Mouse (Mus musculus): Measurements from ENCODE around the gene Arhgap19.
"Not testable (repeated sequence)": the region's sequence is repeated elsewhere in the genome, so short reads cannot be mapped to it uniquely, and the experiment has no call there.

The Arhgap19 gene

DNA sequence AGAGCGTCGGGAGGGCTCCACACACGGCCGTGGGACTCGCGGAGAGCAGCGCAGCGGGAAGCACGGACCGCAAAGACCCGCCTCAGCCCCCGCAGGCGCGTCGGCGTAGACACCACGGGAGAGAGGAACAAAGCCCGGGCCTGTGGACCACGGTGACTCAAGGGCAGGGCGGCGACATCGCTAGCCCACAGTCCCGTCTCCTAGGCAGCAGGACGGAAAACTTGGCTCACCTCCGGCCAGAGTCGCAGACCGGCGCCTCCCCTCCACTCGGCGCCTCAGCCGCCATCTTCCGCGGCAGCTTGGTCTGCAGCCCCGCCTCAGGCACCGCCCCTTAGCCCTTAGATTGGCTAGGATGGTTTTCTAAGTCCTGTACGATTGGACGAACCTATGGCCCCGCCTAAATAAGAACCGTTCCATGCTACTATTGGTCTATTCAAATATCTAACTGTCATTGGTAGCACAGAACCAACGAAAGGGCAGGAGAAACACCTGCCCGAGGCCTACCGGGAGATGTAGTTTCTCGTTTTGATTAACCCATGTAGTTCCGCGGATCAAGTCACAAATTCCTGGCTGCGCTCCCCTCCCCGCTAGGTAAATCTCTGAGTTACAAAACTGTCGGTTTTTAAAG, at the start of gene Arhgap19:
Gene Arhgap19 (minus strand): TSS at position 306 of the 628 bp plus-strand sequence.
- peak; percentile 88 to 95 for DNase-seq

DNA sequence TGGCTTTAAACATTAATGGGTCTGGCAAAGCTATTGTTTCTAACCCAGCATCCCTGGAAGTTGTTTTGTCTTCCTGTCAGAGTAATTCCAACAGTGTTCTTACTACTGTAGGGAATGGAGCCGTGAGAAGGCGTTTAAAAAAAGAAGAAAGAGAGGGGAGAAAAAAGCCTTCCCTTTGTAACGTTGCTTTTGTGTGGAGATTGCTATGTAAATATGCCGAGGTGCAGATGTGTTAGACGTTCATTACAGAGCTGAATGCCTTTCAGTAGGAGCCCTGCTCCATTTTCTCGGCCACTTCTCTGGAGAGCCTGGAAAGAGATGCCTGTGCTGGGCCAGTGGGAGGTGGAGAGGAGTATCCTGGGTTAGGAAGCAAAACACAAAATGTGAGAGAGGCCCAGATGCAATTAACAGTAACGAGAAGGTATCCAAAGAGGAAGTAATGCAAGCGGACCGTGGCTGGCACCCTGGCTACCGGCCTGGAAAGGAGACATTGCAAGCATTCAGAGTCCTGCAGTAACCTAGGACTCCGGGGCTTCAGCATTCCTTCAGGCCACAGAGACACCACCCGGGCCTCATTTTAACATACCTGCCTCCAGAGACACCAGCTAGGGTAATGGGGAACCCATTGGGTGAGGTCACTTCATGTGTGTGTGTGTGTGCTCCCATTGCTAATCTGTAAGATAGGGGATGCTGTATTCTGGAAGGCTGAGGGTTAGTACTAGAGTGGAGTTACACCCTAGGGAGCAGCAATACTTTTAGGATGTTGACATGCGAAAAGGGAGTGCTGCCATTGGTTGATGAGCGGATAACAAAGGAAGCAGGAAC, 49.1 kb upstream of the Arhgap19 start:
- no peak for DNase-seq

DNA sequence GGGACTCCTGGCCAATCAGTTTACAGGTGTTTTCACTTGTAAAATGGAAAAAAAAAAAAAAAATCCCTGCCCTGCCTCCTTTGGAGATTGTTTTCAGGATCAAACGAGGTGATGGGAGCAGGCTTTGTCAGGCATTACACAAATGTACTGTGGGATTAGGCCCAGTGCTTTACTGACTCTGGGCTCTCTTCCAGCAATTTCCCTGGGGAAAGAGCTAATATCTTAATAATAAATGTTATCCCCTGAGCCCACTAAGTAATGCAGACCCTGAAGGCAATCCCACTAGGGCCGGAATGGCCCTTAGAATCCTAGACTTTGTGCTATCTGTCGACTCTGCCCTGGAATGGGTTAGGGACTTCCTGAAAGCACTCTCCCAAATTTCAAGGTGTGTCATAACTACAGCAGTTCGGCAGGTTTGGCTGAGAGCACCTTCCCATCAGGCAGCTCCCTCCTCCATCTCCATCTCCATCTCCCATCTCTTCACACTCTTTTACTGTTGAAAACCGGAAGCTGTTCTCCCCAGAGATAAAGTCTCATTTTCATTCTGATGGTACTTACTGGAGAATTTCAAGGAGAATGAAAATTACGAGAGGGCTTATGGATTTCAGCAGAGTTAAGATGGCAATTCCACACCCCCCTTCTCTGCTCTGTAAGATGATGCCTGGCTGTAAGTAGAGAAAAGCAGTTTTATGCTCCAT, 48.3 kb upstream of the Arhgap19 start:
- DNase-seq, result no peak

DNA sequence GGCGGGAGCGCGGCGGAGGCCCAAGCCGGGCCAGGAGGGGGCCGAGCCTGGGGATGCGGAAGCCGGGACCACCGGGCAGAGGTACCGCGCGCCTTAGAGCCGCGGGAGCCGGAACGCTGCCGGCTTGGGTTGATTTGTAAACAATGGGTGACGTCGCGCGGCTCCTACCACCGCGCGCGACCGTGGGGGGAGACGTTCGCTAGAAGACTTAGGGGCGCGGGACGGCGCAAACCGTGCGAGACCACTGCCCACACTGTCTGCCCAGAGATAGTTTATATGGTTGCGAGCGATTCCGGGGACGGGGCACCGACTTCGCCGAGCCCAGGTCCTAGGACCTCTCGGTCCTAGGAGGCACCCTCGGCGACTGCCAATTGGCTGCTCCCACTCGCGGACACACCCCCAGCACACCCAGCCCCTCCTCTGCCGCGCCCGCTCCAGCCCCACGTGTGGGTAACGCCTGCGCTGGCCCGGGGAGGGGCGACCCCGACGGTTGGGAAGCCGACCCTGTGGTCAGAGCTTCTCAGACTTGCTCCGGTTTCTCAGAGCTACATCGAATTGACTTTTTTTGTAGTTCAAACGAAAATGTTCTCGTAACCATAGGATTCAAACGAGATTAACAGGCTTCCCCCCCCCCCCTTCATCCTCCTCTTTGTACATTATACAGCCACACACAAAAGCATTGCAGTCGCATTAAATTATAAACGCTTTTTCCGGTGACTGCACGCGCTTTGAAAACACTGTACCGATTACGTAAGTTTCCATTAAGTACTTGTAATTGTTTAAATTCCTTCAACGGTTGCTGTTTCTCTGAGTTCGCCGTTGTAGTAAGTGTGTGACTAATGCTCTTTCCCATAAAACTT, 46.4 kb upstream of the Arhgap19 start, which contains the start of gene Frat2:
Gene Frat2 (minus strand): TSS at position 141 of the 860 bp plus-strand sequence.
- peak; percentile 89 to 90 for DNase-seq

DNA sequence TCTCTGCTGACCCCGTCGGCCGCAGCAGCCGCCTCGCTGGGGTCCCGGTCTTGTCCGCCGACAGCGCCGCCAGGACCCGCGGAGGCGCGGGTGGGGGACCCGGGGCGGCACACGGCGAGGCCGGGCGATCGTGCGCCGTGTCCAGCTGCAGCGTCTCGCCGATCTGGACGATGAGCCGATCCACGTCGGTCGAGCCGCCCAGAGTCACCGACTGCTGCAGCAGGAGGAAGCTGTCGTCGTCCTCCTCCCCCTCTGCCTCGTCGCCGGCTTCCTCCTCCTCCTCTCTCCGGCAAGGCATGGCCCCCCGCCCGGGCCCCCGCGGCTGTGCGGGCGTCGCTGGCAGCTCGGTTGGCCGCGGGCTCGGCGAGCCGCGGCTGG, 45.8 kb upstream of the Arhgap19 start:
- DNase-seq, result not testable (repeated sequence)

DNA sequence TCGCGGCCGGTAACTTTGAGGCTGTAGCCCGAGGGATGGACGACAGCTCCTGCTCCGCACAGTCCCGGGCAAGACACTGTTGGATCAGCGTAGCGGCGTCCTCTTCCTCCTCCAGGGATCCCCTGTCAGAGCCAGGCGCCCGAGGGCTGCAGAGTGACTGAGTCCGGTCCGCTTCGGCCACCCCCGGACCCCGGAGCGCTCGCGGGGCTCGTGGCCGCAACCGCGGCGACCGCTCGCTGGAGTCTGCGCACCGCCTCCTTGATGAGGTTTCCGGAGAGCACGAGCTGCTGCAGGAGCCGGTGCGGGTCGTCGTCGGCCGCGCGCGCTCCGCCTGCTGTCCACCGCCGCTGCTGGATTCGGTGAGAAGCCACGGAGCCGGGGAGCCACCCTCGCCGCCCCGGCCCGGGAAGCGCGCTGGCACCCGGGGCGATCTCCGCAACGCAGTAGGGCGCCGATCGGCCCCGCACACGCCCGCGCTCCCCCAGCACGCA, 45.3 kb upstream of the Arhgap19 start:
- peak; percentile 49 to 69 for DNase-seq

DNA sequence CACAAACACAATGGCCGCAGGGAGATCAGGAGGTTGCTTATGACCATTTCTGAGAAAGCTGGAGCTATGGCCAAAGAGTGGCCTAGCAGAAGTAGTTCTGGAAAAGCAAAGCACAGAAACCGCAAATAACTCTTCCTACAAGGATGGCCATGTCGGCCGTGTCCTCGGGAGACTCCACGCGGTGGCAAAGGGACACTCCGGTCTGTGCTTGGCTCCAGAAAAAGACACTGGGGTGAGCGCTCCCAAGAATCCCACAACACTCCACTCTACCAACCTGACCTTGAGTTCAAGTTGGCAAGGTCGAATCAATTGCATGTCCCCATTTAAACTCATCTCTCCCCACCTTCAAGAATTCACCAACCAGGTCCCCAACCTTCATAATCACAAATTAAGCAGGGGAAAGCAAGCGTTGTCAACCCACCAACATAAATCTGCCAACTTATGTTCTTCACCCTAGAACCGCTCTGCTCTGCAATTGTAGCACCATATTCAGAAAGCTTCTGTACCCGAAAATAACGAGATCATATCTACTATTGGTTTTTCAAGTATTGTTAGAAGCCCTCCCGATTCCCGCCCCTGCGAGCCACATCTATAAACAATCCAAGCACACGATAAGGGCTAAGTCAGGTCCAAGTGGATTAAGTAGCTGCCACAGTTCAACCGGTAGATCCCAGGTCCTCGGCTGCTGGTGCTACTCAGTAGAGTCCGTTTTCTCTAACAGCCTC, 44.7 kb upstream of the Arhgap19 start:
- DNase-seq, result peak; percentile 52 to 60

DNA sequence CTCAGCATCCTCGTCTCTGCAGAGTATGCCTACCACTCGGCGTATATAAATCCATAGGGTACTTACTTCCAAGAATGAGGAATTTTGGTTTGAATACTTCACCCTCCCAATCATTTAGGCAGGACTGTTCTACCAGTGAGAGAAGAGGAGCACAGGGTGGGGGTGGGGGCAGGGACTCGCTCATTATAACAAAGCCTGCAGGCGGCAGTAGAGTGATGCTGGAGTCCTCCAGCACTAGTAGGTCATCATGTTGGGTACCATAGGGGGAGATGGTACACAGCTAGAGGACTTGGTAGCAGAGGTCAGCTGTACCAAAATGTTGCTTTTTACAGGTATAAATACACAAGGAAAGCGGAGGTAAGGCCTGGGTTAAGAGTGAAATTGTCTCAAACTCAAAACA, 42.5 kb upstream of the Arhgap19 start:
- no peak for DNase-seq

DNA sequence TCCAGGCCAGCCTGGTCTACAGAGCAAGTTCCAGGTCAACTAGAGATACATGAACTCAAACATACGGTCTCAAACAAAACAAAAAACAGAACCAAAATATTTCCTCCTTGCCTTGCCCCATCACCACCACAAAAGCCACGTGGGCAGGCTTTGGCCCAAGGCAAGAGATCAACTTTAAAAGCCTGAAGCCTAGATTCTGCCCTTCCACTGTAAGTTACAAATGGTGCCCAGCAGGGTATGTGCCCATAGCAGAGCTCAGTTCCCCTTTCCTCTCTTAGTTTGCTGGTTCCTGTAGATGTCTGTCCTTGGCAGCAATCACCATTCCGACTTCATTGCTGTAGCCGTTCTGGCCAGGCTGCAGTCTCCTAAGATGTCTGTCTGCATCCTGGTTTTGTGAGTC, 40.9 kb upstream of the Arhgap19 start:
- no peak for DNase-seq

DNA sequence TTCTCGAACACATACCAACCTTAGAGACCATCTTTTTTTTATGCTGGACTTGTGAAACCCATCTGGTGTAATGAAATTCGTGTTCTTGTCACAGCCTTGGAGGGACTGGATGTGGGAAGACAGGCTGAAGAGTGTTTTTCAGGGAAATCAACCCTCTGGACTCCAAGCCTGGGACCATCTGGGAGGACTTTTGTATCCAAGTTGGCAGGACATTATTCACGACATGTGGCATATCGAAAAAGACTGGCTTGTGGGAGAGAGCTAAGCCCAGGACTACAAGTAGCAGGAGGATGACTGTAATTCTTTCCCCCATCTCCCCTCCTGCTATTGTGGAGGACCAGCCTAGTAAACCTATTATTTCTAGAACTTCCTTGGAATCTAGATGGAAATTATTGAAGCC, 40.3 kb upstream of the Arhgap19 start:
- peak; percentile 52 to 69 for DNase-seq

DNA sequence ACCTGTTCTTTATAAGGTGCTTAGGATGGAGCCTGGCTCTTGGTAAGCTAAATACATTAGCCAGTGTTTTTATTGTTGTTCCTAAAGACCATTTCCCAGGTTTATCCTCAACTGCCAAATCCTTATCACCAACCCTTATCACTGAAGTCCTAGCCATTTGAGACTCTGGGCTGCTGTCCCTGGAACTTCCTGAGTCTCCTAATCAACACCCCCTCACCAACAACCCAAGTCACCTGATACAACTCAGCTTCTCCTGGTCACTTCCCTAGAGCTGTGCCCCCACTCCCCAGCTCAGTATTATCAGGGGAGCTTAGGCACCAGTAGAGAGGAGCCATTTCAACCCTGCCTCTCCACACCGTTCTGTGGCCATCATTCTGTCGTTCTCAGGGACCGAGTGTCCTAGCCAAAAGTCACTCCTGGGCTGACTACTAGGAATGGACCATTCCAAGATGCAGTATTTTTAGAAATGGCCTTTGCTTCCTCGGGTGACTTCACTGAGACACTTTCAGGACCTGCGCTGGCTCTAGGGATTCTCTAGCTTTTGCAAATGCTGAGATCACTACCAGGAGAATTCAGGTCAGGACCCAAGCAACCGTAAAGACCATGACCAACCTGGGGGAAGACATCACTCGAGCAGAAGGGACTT, 39.4 kb upstream of the Arhgap19 start:
- DNase-seq, result no peak

DNA sequence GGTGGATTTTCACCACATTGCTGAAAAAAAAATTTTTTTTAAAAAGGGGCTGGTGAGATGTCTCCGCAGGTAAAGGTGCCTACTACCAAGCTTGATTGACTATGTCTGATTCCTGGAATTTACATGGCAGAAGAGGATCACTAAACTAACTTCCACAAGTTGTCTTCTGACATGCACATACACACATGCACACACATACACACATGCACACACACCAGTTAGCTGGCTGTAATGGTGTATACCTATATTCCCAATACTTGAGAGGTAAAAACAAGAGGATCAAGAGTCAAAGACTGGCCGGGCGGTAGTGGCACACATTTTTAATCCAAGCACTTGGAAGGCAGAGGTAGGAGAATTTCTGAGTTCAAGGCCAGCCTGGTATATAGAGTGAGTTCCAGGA, 37.8 kb upstream of the Arhgap19 start:
- no peak for DNase-seq

DNA sequence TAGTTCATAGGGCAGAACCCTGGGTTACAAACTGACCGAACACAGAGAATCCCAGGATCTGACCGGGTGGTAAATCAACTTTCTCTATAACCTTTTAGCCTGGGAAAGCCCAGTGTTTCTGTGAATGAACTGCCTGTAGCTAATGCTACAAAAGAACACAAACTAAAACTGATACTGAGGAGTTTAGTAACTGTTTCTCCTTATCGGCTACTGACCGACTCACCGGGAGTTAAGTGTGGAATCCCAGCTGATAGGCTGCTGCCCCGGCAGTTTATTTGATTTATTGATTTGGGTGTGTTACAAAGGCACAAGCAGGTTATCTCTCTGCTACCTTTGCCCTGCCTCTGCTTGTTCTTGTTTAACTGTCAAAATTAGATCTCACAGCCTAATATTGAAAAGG, 37.0 kb upstream of the Arhgap19 start:
- DNase-seq, result no peak

DNA sequence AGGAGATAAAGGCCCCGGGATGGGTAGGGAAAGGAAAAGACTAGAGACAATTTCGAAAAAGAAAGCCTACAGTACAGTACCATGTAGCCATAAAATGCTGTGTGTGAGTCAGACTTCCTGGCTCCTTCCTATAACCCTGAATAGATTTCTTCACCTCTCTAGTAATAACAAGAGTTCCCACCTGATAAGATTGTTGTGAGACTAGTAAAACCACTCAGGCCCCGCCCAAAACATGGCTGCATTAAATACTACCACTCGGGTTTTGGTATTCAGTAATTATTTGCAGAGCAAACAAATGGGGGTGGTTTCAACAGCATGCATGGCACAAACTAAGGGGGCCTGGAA, 36.0 kb upstream of the Arhgap19 start:
- DNase-seq, result no peak

DNA sequence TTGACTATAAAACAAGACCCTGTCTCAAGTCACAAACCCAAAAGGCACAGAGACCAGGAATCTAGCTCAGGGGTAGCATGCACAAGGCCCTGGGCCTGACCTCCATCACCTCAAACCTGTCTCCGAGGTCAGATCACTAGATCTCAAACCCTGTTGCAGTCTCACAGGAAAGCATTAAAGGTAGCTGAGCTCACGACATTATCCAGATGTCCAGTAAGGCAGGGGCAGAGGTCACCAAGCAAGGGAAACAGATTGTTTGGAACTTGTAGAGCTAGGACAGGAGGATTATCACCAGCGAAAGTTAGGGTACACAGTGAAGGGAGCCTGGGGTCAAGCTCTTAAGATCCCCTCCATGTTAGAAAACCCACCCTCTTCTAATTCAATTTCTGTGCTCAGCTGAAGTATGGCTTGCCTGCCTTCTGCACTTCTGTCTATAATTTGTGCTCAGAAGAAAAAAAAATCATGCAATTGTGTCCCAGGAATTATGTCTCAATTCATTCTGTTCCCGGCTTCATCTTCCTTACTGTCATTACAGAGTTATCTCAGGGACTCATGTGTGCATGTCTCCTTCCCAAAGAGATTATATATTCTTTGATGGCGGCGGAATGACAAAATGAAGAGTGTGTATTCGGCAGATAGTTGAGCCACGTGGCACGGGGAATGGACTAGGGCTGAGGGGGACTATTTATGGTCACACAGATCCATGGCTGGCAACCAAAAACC, 35.5 kb upstream of the Arhgap19 start:
- DNase-seq, result no peak

DNA sequence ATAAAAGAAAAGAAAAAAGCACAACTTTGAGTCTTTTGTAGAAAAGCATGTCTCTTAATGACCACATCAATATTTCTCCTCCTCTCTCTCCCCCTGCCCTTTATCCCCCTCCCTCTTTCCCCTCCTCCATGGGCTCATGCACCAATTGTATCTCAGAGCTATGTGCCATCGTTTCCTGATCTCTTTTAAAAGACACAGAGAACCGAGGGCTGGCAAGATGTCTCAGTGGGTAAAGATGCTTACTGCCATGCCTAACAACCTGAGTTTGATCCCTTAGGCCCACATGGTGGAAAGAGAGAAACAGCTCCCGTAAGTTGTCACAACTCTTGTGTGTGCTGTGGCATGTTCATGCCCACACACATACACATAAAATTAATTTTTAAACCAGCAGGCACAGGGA, 34.9 kb upstream of the Arhgap19 start:
- no peak for DNase-seq

DNA sequence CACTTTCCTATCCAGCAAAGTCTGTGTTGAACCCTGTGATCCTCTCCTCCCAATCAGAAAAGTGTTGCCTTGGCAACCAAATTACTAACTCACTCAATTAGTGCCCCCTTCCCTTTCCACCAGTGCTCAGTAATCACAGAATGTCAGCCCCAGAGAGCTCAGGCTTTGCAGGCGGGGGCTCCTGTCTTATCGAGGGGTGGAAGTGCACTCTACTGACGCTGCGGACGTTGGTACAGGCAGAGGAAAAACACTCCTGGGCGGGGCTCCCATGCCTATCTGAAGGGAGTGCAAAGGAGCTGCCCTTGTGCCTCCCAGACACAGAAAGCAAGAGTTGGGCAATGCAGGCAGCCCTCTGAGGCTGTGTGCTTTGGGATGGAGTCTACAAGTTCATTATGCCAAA, 34.0 kb upstream of the Arhgap19 start:
- no peak for DNase-seq

DNA sequence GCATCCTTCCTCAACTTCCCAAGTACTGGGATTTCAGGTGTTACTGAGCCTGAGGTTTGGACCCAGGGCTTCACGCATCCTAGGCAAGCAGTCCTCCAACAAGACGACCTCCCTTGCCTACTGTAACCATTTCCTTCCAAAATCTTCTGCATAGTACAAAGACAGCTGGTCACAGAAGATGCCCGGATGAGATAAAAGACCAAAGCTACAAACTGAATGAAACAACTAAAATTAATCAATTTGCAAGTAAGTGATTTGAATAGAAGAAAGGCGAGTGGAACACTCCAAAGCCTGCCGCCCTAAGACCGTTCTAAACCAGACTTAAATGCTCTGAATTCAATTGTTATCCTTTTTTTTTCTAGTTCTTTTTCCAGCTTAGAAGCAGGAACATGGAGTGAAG, 33.6 kb upstream of the Arhgap19 start:
- no peak for DNase-seq

DNA sequence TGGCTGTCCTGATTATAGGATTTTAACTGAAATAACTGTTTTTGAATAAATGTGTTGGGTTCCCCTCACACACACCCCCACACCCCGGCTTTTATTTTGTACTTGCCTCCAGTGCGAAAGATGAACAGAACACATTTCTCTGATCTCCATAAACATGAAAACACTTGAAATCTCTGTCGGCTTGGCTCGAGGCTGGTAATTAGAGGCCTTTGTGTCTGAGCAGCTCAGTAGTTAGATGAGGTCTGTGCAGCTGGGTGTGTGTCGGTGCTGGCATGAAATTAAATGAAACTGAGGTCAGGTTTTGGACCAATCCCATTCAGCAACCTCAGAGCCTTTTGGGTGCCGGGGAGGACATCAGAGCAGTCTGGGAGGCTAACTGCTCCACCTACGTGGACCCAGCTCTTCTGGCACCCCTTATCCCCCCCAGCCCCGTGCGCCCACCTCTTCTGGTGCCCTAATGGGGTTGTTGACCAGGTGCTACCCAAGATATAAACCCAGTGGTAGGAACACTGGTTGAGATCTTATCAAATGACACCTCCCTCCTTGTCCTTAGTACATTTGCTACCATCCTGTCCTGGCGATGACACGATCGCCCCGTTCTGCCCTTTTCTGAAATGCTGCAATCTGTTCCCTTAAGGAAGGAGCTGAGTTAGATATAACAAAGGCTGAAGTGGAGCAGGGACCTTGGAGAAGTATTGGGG, 30.8 kb upstream of the Arhgap19 start:
- DNase-seq, result no peak

DNA sequence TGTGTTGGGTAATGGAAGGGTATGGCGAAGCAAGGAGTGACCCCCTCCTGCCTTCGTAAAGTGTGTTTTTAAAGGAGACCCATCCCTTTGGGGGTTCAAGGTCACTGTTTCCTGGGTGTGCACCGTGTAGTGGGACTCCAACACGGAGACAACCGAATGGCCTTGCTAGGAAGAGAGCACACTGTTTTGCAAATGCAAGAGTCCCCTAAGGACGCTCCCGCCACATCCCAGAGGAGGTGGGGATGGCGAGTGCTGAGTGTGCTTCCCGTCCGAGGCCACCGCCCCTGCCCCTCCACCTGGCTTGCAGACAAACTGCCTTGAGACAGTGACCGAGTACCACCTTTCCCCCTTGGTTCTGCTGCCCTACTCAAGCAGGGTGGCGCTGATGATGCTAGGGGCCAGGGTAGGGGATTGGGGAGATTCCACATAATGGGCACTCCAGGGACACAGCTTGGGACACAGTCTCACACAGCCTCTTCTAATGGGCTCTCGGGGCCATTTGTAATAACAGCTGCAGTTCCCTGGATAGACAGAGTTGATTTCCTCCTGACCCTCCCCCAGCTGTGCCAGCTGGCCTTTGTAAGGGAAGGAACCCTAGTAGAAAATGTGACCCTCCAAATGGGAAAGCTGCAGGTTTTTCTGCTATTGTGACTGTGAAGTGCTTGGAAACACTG, 30.0 kb upstream of the Arhgap19 start:
- DNase-seq, result no peak
